ENCODE assay signal across 8 mouse cellular contexts in genomic region chr5:22747305-22747704, GRCm38 (mm10). TPM values are rescaled to one million over a fixed set of nuclear protein-coding genes. Genes with fewer than 3 reads are reported as not detected.
DNase-seq lines count a peak whose midpoint lies in the region; ATAC-seq and TF ChIP-seq lines count a peak whose summit lies in the region.
"Had no signal": no experiment of that assay in that cellular context is flagged by ENCODE, and none has a peak within 500 bp of the region (broad histone marks: within the 10 kb centered on the region; RNA-seq: fewer than 3 reads in every experiment).

No protein-coding gene starts in this region.

- peak overlapping the region; percentile 92; the same call in 1 of the 2 replicates for H3K4me2 ChIP-seq in stomach, embryonic 14.5 days (replicated peaks; ENCODE audit: low read depth, low read length)
- H3K4me2 ChIP-seq in stomach, postnatal 0 days (replicated peaks; ENCODE audit: low read depth), result no peak overlapping the region
- peak overlapping the region; percentile 92 for H3K4me2 ChIP-seq in embryonic facial prominence, embryonic 15.5 days (replicated peaks)
- H3K4me2 ChIP-seq in stomach, embryonic 15.5 days, result peak overlapping the region; percentile 93; the same call in 1 of the 2 replicates

- no peak overlapping the region for H3K9ac ChIP-seq in stomach, embryonic 14.5 days (replicated peaks; ENCODE audit: low read depth, low read length)
- H3K9ac ChIP-seq in stomach, postnatal 0 days (ENCODE audit: low read length), result no peak overlapping the region
- no peak overlapping the region for H3K9ac ChIP-seq in embryonic facial prominence, embryonic 15.5 days
- no peak overlapping the region for H3K9ac ChIP-seq in stomach, embryonic 15.5 days

- TF ChIP-seq CTCF in stomach, postnatal 0 days (IDR thresholded peaks at IDR 0.05; ENCODE audit: low read depth), result no peak

- H3K9me3 ChIP-seq in stomach, embryonic 14.5 days (ENCODE audit: control insufficient read depth, low read depth, low read length), result no peaks in the 10 kb centered on the region
- no peaks in the 10 kb centered on the region for H3K9me3 ChIP-seq in stomach, postnatal 0 days (ENCODE audit: control insufficient read depth, low read length)
- H3K9me3 ChIP-seq in embryonic facial prominence, embryonic 15.5 days (replicated peaks), result no peaks in the 10 kb centered on the region
- no peaks in the 10 kb centered on the region for H3K9me3 ChIP-seq in limb, embryonic 10.5 days (replicated peaks)
- no peaks in the 10 kb centered on the region for H3K9me3 ChIP-seq in stomach, embryonic 15.5 days

- no peak for TF ChIP-seq EP300 in stomach, postnatal 0 days (optimal IDR thresholded peaks at IDR 0.05)

- 0 out of 2 replicates have a peak, but pooled peaks cover 4% of the 10 kb centered on the region for H3K4me1 ChIP-seq in stomach, embryonic 14.5 days (ENCODE audit: control insufficient read depth, insufficient read depth, low read length)
- no peaks in the 10 kb centered on the region; the same call in 1 of the 2 replicates for H3K4me1 ChIP-seq in stomach, postnatal 0 days (replicated peaks; ENCODE audit: control insufficient read depth, insufficient read depth)
- H3K4me1 ChIP-seq in embryonic facial prominence, embryonic 15.5 days, result peaks cover 15% of the 10 kb centered on the region
- peaks cover 19% of the 10 kb centered on the region for H3K4me1 ChIP-seq in limb, embryonic 10.5 days
- H3K4me1 ChIP-seq in stomach, embryonic 15.5 days, result peaks cover 14% of the 10 kb centered on the region

- no peak for DNase-seq in stomach, postnatal 0 days (ENCODE audit: low spot score)
- DNase-seq in limb, embryonic 10.5 days (ENCODE audit: low spot score), result no peak
- DNase-seq in cerebellum, postnatal 25 days, result no peak

- no peak for ATAC-seq in stomach, embryonic 14.5 days (ENCODE audit: insufficient number of reproducible peaks, insufficient read depth, low FRiP score, low read depth)
- no peak for ATAC-seq in stomach, postnatal 0 days (ENCODE audit: low FRiP score, low TSS enrichment)
- ATAC-seq in embryonic facial prominence, embryonic 15.5 days (ENCODE audit: insufficient number of reproducible peaks, low FRiP score, low TSS enrichment, low read depth), result no peak
- no peak for ATAC-seq in stomach, embryonic 15.5 days (ENCODE audit: insufficient read depth, low FRiP score, low read depth)
- no peak for ATAC-seq in erythroblast, adult 5-6 weeks (replicated peaks; ENCODE audit: low FRiP score, poor library complexity, severe bottlenecking)

- H3K36me3 ChIP-seq in stomach, embryonic 14.5 days (ENCODE audit: control insufficient read depth, insufficient read depth, low read length), result no peaks in the 10 kb centered on the region
- H3K36me3 ChIP-seq in stomach, postnatal 0 days (ENCODE audit: control insufficient read depth, insufficient read depth, low read length), result no peaks in the 10 kb centered on the region
- H3K36me3 ChIP-seq in embryonic facial prominence, embryonic 15.5 days, result no peaks in the 10 kb centered on the region
- H3K36me3 ChIP-seq in limb, embryonic 10.5 days, result no peaks in the 10 kb centered on the region
- no peaks in the 10 kb centered on the region for H3K36me3 ChIP-seq in stomach, embryonic 15.5 days

- H3K4me3 ChIP-seq in stomach, embryonic 14.5 days (ENCODE audit: low read depth, low read length), result no peak overlapping the region
- no peak overlapping the region for H3K4me3 ChIP-seq in stomach, postnatal 0 days (ENCODE audit: low read depth, low read length)
- H3K4me3 ChIP-seq in embryonic facial prominence, embryonic 15.5 days (replicated peaks), result no peak overlapping the region
- peak overlapping the region; percentile 67 for H3K4me3 ChIP-seq in limb, embryonic 10.5 days
- H3K4me3 ChIP-seq in stomach, embryonic 15.5 days (replicated peaks), result no peak overlapping the region

- 0 out of 2 replicates have a peak, but pooled peaks cover 15% of the 10 kb centered on the region for H3K27me3 ChIP-seq in stomach, embryonic 14.5 days (ENCODE audit: control insufficient read depth, insufficient read depth, low read length)
- H3K27me3 ChIP-seq in stomach, postnatal 0 days (ENCODE audit: control insufficient read depth, insufficient read depth, low read length), result peaks cover 6% of the 10 kb centered on the region; the same call in 1 of the 2 replicates
- H3K27me3 ChIP-seq in embryonic facial prominence, embryonic 15.5 days, result peaks cover 53% of the 10 kb centered on the region
- H3K27me3 ChIP-seq in limb, embryonic 10.5 days (ENCODE audit: low read depth, poor library complexity, severe bottlenecking), result peaks cover 50% of the 10 kb centered on the region
- peaks cover 18% of the 10 kb centered on the region for H3K27me3 ChIP-seq in stomach, embryonic 15.5 days (replicated peaks)

- 8% methylated on average over 7 of the region's 7 CpGs for WGBS in stomach, embryonic 14.5 days
- WGBS in stomach, postnatal 0 days, result 5% methylated on average over 7 of the region's 7 CpGs
- 2% methylated on average over 7 of the region's 7 CpGs for whole genome bisulfite sequencing in embryonic facial prominence, embryonic 15.5 days
- WGBS in limb, embryonic 10.5 days, result 1% methylated on average over 7 of the region's 7 CpGs
- 4% methylated on average over 7 of the region's 7 CpGs for WGBS in stomach, embryonic 15.5 days

- H3K27ac ChIP-seq in stomach, embryonic 14.5 days (ENCODE audit: low read length), result no peak overlapping the region
- H3K27ac ChIP-seq in stomach, postnatal 0 days (replicated peaks), result no peak overlapping the region
- no peak overlapping the region for H3K27ac ChIP-seq in embryonic facial prominence, embryonic 15.5 days (replicated peaks)
- H3K27ac ChIP-seq in limb, embryonic 10.5 days, result no peak overlapping the region
- H3K27ac ChIP-seq in stomach, embryonic 15.5 days, result no peak overlapping the region

RNA-seq across cellular contexts. Expression of gene Lhfpl3, which starts 1.4 kb away (rescaled TPM):
- polyA plus RNA-seq in stomach, embryonic 14.5 days (2014; fragmentation: Nextera tagmentation; extraction: Ambion mirVana), result 0.39 and 0.46 TPM in 2 replicates
- 0.23 and 0.25 TPM in 2 replicates for polyA plus RNA-seq in stomach, postnatal 0 days (2015; fragmentation: Nextera tagmentation; extraction: Ambion mirVana)
- 0.73 and 1.1 TPM in 2 replicates for polyA plus RNA-seq in embryonic facial prominence, embryonic 15.5 days (2015; fragmentation: Nextera tagmentation; extraction: Ambion mirVana)
- 0.18 and 0.44 TPM in 2 replicates for polyA plus RNA-seq in limb, embryonic 10.5 days (2016; fragmentation: Nextera tagmentation; extraction: Ambion mirVana)
- polyA plus RNA-seq in stomach, embryonic 15.5 days (2015; fragmentation: Nextera tagmentation; extraction: Ambion mirVana), result 0.23 and 0.28 TPM in 2 replicates
- 0.42 TPM in 1 of 2 replicates, not detected in the other for total RNA-seq in erythroblast, adult 5-6 weeks (2015; ENCODE audit: low replicate concordance)
- total RNA-seq in erythroblast, adult 5-6 weeks (2017; ENCODE audit: low replicate concordance), result not detected in 2 replicates
- total RNA-seq: liver, adult 2 months had no signal
